Mouse (Mus musculus): ENCODE data around the gene Ccdc174. TPM values are rescaled to one million over a fixed set of nuclear protein-coding genes. Genes with fewer than 3 reads are reported as not detected.

The Ccdc174 gene
- polyA plus RNA-seq, 1 experiment from 2014 or later, result 25.0 TPM

GRCm38 (mm10) chr6:91931231-91931630 lies 53.4 kb downstream of the Ccdc174 start:
- Histone ChIP-seq H3K27me3 (no peaks in the 10 kb centered on the region), H3K36me3 (no peaks in the 10 kb centered on the region), H3K9ac (no peak overlapping the region), H3K9me3 (replicated peaks) (no peaks in the 10 kb centered on the region), H3K27ac (no peak overlapping the region), H3K4me1 (replicated peaks) (0 out of 2 replicates have a peak, but pooled peaks cover 5% of the 10 kb centered on the region), H3K4me3 (no peak overlapping the region), H3K4me2 (no peak overlapping the region)
- 45% methylated on average over 5 of the region's 5 CpGs for WGBS
- no peak for ATAC-seq (replicated peaks; ENCODE audit: insufficient number of reproducible peaks, insufficient read depth, low FRiP score, low read depth)

GRCm38 (mm10) chr6:91938491-91938890 lies 60.6 kb downstream of the Ccdc174 start:
- Histone ChIP-seq H3K36me3 (no peaks in the 10 kb centered on the region), H3K27ac (no peak overlapping the region), H3K9ac (no peak overlapping the region), H3K4me2 (no peak overlapping the region), H3K27me3 (no peaks in the 10 kb centered on the region), H3K4me3 (no peak overlapping the region), H3K4me1 (replicated peaks) (no peaks in the 10 kb centered on the region), H3K9me3 (replicated peaks) (no peaks in the 10 kb centered on the region)
- no peak for ATAC-seq (replicated peaks; ENCODE audit: insufficient number of reproducible peaks, insufficient read depth, low FRiP score, low read depth)
- WGBS, result 54% methylated on average over 4 of the region's 4 CpGs

- WGBS, result 56% methylated on average over 2 of the region's 2 CpGs
- Histone ChIP-seq H3K4me2 (no peak overlapping the region), H3K9me3 (replicated peaks) (no peaks in the 10 kb centered on the region), H3K36me3 (no peaks in the 10 kb centered on the region), H3K4me1 (replicated peaks) (no peaks in the 10 kb centered on the region), H3K4me3 (no peak overlapping the region), H3K9ac (no peak overlapping the region), H3K27ac (no peak overlapping the region), H3K27me3 (peaks cover 12% of the 10 kb centered on the region)
- no peak for ATAC-seq (replicated peaks; ENCODE audit: insufficient number of reproducible peaks, insufficient read depth, low FRiP score, low read depth)
Measured at GRCm38 (mm10) chr6:91948426-91948825, 70.6 kb downstream of the Ccdc174 start.

Other genes with a start within 250 kb of the Ccdc174 start
- 72.5 and 74.9 TPM in 2 replicates for gene Slc6a6, start 194.0 kb upstream of the Ccdc174 start, polyA plus RNA-seq (2015; fragmentation: Nextera tagmentation; extraction: Ambion mirVana)
- 7.9 and 9.6 TPM in 2 replicates for gene Grip2, start 50.8 kb upstream of the Ccdc174 start, polyA plus RNA-seq (2015; fragmentation: Nextera tagmentation; extraction: Ambion mirVana)
- 0.19 and 0.31 TPM in 2 replicates for gene 4930590J08Rik, start 24.8 kb downstream of the Ccdc174 start, polyA plus RNA-seq (2015; fragmentation: Nextera tagmentation; extraction: Ambion mirVana)
- 11.6 and 16.1 TPM in 2 replicates for gene Fgd5, start 100.8 kb downstream of the Ccdc174 start, polyA plus RNA-seq (2015; fragmentation: Nextera tagmentation; extraction: Ambion mirVana)
- 14.8 and 18.7 TPM in 2 replicates for gene Nr2c2, start 213.3 kb downstream of the Ccdc174 start, polyA plus RNA-seq (2015; fragmentation: Nextera tagmentation; extraction: Ambion mirVana)